Mouse (Mus musculus) ovary, adult 18-20 months (tissue): ENCODE data around the gene Misp.

ENCODE experiments used
- DNase-seq: peaks from one replicate; pipeline ENCODE4 v3.0.0; 2022; ENCODE audit warnings: low spot score, mixed read lengths

Gene Misp

GRCm38 (mm10) chr10:79823011-79823410 lies 2.2 kb downstream of the Misp start:
- DNase-seq: no peak

GRCm38 (mm10) chr10:79824413-79824812 lies 3.6 kb downstream of the Misp start:
- DNase-seq: no peak

GRCm38 (mm10) chr10:79831583-79831982 lies 10.8 kb downstream of the Misp start:
- DNase-seq: no peak

- no peak for DNase-seq
These were observed 11.4 kb downstream of the Misp start for GRCm38 (mm10) chr10:79832026-79832785.

- no peak for DNase-seq
These were observed 12.0 kb downstream of the Misp start for GRCm38 (mm10) chr10:79832786-79833181.

- DNase-seq: no peak
These were observed 14.1 kb downstream of the Misp start for GRCm38 (mm10) chr10:79834769-79835398.

- no peak for DNase-seq
These were observed 16.1 kb downstream of the Misp start for GRCm38 (mm10) chr10:79836918-79837317.

GRCm38 (mm10) chr10:79838151-79838550 lies 17.4 kb downstream of the Misp start:
- DNase-seq: no peak

- DNase-seq: no peak
These were observed 19.3 kb downstream of the Misp start for GRCm38 (mm10) chr10:79840091-79840490.

GRCm38 (mm10) chr10:79840644-79841551 lies 20.1 kb downstream of the Misp start:
- peak; percentile 67 for DNase-seq

GRCm38 (mm10) chr10:79842322-79842721 lies 21.5 kb downstream of the Misp start:
- no peak for DNase-seq

- DNase-seq: no peak
These were observed 22.7 kb downstream of the Misp start for GRCm38 (mm10) chr10:79843476-79843875.

- no peak for DNase-seq
These were observed 25.8 kb downstream of the Misp start for GRCm38 (mm10) chr10:79846553-79846952.

GRCm38 (mm10) chr10:79849941-79850628 lies 29.3 kb downstream of the Misp start:
- DNase-seq: no peak

- DNase-seq: no peak
These were observed 30.9 kb downstream of the Misp start for GRCm38 (mm10) chr10:79851653-79852052.

- DNase-seq: no peak
These were observed 31.5 kb downstream of the Misp start for GRCm38 (mm10) chr10:79852107-79852789.

- no peak for DNase-seq
These were observed 32.0 kb downstream of the Misp start for GRCm38 (mm10) chr10:79852827-79853226.

- peak; percentile 96 for DNase-seq
These were observed 32.6 kb downstream of the Misp start for GRCm38 (mm10) chr10:79853392-79853791.

- DNase-seq: peak; percentile 99
These were observed 33.3 kb downstream of the Misp start, which contains the start of gene Ptbp1 for GRCm38 (mm10) chr10:79853860-79854795. Ptbp1 (plus strand) TSS chr10:79854427.
